Mouse (Mus musculus) spleen, postnatal 4 days (tissue): ENCODE data around the gene Rrbp1.

Experiments used
- DNase-seq, 2 experiments: peaks; one replicate each; pipeline ENCODE4 v3.0.0; 2022; ENCODE audit warnings: low spot score in 2 of 2

Rrbp1 gene

GRCm38 (mm10) chr2:143916229-143916628 lies 94.8 kb downstream of the Rrbp1 start:
- peak in 1 of 2 experiments; percentile 43 for DNase-seq

GRCm38 (mm10) chr2:143915600-143916135 lies 95.4 kb downstream of the Rrbp1 start:
- peak in 1 of 2 experiments; percentile 41 for DNase-seq

GRCm38 (mm10) chr2:143914760-143915599 lies 96.1 kb downstream of the Rrbp1 start, which contains the start of gene Dstn:
TSS of gene Dstn (plus strand) at chr2:143915320.
- peak; percentile 96 to 98 for DNase-seq

- no peak for DNase-seq
Observed at GRCm38 (mm10) chr2:143914221-143914620, 96.8 kb downstream of the Rrbp1 start.

DNA sequence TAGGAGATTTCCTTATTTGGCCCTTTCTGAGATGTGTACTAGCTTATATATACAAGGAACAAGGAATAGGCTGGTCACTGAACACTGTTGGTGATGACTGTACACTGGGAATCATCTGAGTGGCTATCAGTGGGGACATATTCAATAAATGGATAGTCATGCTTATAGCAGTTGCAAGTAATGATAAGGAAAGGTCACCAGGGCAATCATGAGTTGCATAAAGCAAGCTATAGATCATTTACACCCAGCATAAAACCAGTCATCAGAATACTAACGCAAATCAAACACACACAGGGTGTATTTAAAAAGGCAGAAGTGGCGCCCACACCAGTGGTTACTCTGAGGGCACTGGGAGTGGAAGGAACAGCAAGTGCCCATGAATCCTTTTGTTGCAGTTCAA lies 98.9 kb downstream of the Rrbp1 start:
- DNase-seq, result no peak

GRCm38 (mm10) chr2:143909230-143909629 lies 101.8 kb downstream of the Rrbp1 start:
- DNase-seq, result no peak

- DNase-seq, result peak in 1 of 2 experiments; percentile 52
Observed at GRCm38 (mm10) chr2:143904896-143905295, 106.2 kb downstream of the Rrbp1 start.

DNA sequence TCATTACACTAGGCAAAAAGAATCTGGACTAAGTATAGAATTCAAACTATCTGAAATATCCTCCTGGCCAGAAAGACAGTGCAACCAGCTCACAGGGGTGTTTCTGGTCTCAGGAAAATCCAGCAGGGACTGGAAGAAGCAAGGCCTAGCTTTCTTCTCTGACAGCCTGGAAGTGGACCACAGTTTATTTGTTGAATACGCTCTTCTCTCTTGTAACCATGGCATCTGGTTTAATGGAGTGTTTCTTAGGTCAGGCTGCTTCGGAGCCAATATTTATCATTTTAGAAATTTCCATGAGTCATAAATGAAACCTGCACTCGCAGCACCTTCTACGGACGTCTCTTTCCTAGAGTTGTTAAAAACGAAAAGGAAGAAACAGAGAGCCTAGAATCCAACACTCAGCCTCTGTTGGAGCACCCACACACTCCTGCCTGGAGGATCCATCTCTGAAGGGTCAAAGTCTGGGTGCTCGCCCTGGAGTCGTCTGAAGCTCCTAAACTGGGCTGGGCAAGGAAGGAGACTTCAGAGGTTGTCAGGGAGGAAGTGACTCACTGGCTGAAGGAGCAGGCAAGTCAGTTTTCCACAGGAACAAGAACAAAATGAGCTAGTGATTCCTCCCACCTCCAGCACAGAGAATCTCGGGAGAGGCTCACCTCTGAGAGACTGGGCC lies 107.6 kb downstream of the Rrbp1 start:
- peak in 1 of 2 experiments; percentile 38 for DNase-seq

DNA sequence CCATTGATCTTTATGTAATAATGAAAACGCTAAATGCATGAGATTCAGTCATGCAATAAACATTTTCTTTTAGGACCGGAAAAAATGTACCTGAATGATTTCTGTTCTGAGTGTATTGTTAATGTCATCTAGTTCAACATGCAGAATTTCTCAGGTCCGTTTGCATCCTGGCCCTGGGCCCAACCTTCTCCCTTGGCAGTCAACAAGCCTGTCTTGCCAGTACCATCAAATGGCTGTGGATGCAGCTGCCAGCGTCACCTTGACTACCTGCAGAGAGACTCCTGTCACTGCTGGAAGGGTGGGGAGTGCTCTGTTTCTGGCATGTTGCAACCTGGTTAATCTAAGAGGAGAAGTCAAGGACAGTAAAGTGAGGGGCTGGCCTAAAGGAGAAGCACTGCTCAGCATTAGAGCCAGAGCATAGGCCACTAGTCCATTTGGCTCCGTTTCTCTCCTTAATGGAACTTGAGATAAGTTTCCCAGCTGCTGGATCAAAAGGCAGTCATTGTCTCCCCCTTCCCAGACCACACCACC lies 110.2 kb downstream of the Rrbp1 start:
- DNase-seq, result no peak

DNA sequence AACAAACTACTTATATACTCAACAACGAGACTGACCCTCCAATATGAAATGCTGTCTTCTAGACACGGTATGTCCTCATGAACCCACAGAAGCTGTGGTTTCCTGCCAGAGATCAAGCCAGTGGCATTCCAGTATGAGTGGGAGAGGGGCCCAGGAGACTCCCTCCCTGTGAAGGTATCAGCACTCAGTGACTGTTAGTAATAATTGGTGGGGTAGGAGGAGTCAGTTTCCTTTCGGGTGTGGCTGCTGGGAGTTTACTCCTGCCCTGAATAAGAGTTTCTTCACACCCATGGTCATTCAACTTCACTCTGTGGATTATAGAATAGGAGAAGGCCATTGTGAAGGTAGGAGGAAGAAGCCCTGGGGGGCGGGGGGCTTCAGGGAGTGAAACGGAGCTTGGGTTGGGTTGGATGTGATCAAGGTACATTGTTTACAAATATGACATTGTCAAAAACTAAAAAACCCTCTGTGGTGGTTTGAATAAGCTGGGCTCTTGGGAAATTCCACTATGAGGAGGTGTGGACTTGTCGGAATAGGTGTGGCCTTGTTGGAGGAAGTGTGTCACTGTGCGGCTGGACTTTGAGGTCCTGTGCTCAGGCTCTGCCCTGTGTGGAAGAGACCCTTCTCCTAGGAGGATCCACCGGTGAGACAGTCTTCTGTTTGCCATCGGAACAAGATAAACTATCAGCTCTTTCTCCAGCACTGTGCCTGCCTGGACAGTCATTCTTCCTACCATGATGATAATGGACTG lies 111.4 kb downstream of the Rrbp1 start:
- DNase-seq, result peak in 1 of 2 experiments; percentile 54
